Mouse (Mus musculus) left cerebral cortex, adult 18-20 months (tissue): ENCODE results near the gene Olfr5. TPM values are rescaled to one million over a fixed set of nuclear protein-coding genes. Genes with fewer than 3 reads are reported as not detected.
"Not testable (repeated sequence)": the region's sequence is repeated elsewhere in the genome, so short reads cannot be mapped to it uniquely, and the experiment has no call there.

Experiments used
- DNase-seq, 2 experiments: peaks; one replicate each; pipeline ENCODE4 v3.0.0; 2021 to 2022; ENCODE audit warnings: low spot score in 2 of 2, mixed read lengths in 1 of 2
- long read RNA-seq, 2 experiments: library from polyadenylated mRNA; stranded (forward); transcript quantifications; one replicate each; pipeline ENCODE4 v2.0.0; 2021
- total RNA-seq, 2 experiments: library from RNA; stranded (reverse); gene quantifications; 2 replicates each; pipeline ENCODE4 v1.2.3; 2021

Gene Olfr5
- not detected for total RNA-seq
- long read RNA-seq, experiment 1 = 0 reads
- long read RNA-seq, experiment 2 = 0 reads

GRCm38 (mm10) chr7:6486841-6487240 lies at the start of gene Olfr5:
Gene Olfr5 (minus strand): TSS chr7:6486941.
- no peak for DNase-seq

DNA sequence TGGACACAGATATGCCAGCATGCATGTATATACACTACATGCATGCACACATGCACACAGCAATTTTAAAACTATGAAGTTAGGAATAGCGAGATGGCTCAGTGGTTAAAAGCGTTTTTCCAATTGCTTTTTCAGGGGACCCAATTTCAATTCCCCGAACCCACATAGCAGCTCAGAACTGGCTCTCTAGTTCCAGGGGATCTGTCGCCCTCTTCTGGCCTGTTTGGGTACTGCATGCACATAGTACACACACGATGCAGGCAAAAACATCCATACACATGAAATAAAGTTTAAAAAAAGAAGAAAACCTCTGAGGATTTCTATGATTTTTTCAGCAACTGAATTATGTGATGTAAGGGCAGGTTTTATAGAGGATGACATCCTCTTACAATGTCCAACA lies 39.4 kb upstream of the Olfr5 start:
- DNase-seq = no peak

GRCm38 (mm10) chr7:6525001-6525400 lies 38.3 kb upstream of the Olfr5 start:
- DNase-seq = no peak

DNA sequence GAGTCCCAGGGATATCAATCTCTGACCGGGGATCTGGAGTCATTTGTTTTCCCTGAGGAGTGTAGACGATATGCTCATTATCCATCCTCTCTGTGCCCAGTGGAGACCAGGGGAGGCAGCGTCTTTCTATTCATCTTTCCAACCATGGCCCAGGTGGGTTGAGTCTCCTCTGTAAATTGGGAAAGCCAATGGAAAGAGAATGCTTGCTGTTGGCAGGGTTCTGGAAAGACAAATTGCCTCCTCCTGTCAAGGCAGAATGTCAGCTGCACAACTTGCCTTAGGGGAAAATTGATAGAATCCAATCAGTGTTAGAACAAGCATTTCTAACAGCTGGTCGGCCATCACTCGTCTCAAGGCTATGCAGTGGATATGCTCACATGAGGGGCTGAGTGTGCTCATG lies 36.1 kb upstream of the Olfr5 start, which contains the start of gene Olfr1349:
Gene Olfr1349, minus strand, starts transcription at position 101 of the 400 bp plus-strand sequence.
- DNase-seq = no peak

DNA sequence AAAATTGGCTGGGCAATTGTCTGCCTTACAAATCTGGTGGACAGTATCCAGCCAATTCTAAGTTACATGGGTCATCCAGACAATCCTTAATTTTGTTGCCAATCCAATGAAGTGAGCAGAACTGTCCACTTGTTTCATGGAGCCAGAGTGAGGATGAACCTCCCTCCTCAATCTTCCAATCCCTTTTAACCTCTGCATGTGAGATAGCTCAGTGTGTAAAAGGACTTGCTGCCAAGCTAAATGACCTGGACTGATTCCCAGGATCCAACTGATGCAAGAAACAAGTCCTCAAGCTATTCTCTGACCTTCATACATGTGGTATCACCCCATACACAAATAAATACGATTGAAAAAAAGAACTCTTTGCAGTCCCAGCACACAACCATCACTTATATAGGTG lies 34.9 kb upstream of the Olfr5 start:
- no peak for DNase-seq

DNA sequence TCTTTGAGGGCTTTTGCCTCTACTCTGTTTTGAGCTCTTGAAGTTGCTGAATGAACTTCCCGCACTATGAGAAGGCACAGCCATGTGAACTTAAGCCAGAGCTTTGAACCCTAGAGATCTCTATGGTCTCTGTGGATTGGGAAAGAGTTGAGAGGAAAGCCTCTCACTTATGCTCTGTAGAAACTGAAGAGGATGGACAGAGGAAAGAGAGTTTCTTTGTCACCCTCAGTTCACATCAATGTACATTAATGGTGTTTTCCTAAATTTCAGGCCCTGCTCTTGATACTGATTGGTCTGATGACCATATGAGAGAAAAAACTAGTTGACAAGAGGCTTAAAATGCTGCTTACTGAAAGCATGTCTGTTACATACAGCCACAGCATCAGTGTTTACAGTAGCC lies 21.9 kb upstream of the Olfr5 start, which contains the start of gene Olfr1348:
Gene Olfr1348, minus strand, starts transcription at position 101 of the 400 bp plus-strand sequence.
- no peak for DNase-seq

GRCm38 (mm10) chr7:6499655-6500054 lies 12.9 kb upstream of the Olfr5 start, which contains the start of gene Olfr1347:
Gene Olfr1347 (minus strand): TSS chr7:6499755.
- DNase-seq = no peak

DNA sequence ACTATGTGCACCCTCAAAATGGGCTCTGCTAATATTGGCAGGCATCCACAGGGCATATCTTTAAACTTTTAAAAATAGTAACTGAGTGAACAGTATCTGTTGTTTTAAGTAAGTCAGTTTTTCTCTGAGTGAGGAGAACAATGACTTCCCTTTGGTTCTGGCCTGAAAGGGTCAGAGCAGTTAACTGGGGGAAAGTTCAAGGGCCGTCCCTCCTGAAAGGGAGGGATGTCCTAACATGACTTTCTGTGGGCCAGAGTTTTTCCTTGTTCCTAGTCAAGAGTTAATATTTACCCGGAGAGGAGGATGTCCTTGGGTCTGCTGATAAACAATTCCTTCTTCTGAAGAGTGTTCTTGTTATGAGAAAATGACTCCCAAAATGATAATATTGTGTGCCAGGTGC lies 9.1 kb downstream of the Olfr5 start:
- not testable (repeated sequence) for DNase-seq

DNA sequence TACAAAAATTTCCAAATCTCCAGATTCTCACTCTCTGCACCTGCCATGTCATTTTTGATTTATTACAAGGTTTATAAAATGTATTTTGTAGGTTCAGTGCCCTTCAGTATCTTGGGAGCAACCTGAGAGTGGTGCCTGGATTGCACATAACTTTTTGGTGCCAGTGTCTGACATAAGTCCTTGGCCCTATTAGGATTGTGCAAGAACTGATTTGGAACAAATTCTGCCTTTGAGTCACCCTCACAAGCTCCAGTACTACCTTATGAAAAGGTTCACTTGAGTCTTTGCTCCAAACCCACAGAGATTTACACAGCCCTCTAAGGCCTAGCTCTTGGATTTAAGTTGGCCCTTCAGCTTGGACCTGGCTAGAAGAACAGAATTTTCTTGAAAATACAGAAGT lies 19.8 kb downstream of the Olfr5 start, which contains the start of gene Olfr1346:
Gene Olfr1346, plus strand, starts transcription at position 151 of the 400 bp plus-strand sequence.
- DNase-seq = no peak

DNA sequence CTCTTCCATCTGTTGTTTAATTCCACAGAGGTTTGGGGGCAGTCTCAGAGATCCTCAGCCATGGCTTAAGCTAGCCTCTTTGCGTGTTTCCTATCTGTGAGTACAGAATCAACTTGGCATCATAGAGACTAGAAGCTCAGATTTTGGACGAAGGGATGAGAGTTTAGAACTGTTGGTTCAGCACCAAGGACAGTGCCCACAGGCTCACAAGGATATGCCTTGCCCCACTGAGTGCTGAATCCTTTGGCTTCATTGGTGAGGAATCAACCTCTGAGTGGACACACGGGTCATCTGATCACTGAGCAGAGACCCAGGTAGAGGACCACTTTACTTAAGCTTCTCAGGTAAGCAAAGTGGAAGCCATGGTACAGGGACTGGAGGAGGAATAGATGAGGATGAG lies 30.3 kb downstream of the Olfr5 start:
- no peak for DNase-seq

GRCm38 (mm10) chr7:6455868-6456267 lies 30.9 kb downstream of the Olfr5 start, which contains the start of gene Olfr1336:
Gene Olfr1336 (plus strand): TSS chr7:6456168.
- no peak for DNase-seq

DNA sequence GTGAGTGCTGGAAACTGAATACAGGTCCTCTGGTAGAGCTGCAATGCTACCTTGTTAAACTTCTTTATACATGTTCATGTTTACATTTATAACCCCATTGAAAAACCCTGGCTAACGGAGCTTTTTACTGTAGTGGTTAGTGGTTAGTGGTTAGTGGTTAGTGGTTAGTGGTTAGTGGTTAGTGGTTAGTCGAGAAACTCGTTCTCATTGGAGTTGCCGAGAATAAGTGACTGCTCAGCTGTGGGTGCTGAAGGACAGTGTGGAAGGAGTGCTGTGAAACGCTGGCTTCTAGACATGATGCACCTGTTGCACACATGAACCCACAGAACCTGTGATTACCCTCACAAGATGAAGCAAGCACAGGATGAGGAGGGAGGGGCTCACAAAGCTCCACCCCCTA lies 39.0 kb downstream of the Olfr5 start:
- DNase-seq = no peak

- no peak for DNase-seq
Observed at GRCm38 (mm10) chr7:6441173-6441572, 45.6 kb downstream of the Olfr5 start.

- no peak for DNase-seq
Observed at GRCm38 (mm10) chr7:6438388-6438787, 48.4 kb downstream of the Olfr5 start, which contains the start of gene Olfr1344. Gene Olfr1344 (plus strand): TSS chr7:6438688.

GRCm38 (mm10) chr7:6430342-6430741 lies 56.4 kb downstream of the Olfr5 start:
- peak in 1 of 2 experiments; percentile 27 for DNase-seq

DNA sequence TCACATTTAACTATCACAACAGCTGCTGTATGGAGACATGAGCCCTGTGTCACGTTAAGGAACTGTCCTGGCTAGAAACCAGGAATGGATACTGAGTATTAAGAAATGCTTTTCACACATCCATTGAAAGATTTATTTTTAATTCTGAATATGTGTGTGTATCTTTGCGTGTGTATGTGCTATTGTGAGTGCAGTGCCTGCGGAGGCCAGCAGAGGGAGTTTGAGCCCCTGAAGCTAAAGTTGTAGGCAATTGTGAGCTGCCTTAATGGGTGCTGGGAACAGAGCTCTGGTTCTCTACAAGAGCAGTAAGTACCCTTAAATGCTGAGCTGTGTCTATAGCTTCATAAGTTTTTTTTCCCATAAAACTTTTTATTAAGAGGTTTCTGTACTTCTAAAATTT lies 57.4 kb downstream of the Olfr5 start:
- DNase-seq = no peak

Other genes with a start within 250 kb of the Olfr5 start
- not detected for gene Epp13, start 234.2 kb downstream of the Olfr5 start, total RNA-seq
- gene Zfp667, start 200.4 kb downstream of the Olfr5 start, total RNA-seq = 10 to 100 TPM; 15.8 to 16.8 TPM
- gene Zfp583, start 155.7 kb downstream of the Olfr5 start, total RNA-seq = 10 to 100 TPM; 10.2 to 13.1 TPM
- gene Gm3854, start 143.2 kb downstream of the Olfr5 start, total RNA-seq = 1 to 10 TPM; 4.8 to 5.4 TPM
- gene Zfp78, start 123.7 kb downstream of the Olfr5 start, total RNA-seq = 1 to 10 TPM; 4.1 to 5.2 TPM
- 1 to 10 TPM; 7.7 to 8.6 TPM for gene Zfp28, start 103.6 kb downstream of the Olfr5 start, total RNA-seq
- 10 to 100 TPM; 14.0 to 14.5 TPM for gene Smim17, start 88.2 kb downstream of the Olfr5 start, total RNA-seq
- under 1 TPM; 0.21 to 0.28 TPM for gene Gm20715, start 76.7 kb downstream of the Olfr5 start, total RNA-seq
- gene Olfr1344, start 48.3 kb downstream of the Olfr5 start, total RNA-seq = 1 to 10 TPM in 1 of 2 experiments, under 1 TPM in 1; 0.40 to 1.0 TPM
- not detected for gene Olfr1336, start 30.8 kb downstream of the Olfr5 start, total RNA-seq
- gene Olfr1346, start 19.8 kb downstream of the Olfr5 start, total RNA-seq = not detected
- gene Olfr1347, start 12.8 kb upstream of the Olfr5 start, total RNA-seq = not detected
- gene Olfr1348, start 21.8 kb upstream of the Olfr5 start, total RNA-seq = not detected
- not detected for gene Olfr1349, start 36.0 kb upstream of the Olfr5 start, total RNA-seq
- not detected for gene Olfr1350, start 77.9 kb upstream of the Olfr5 start, total RNA-seq
- gene Zim1, start 209.5 kb upstream of the Olfr5 start, total RNA-seq = 1 to 10 TPM; 3.8 to 6.6 TPM
- gene Peg3, start 243.5 kb upstream of the Olfr5 start, total RNA-seq = 100 to 1,000 TPM; 217 to 231 TPM
- gene Usp29, start 243.6 kb upstream of the Olfr5 start, total RNA-seq = 10 to 100 TPM; 42.2 to 44.7 TPM